Mouse (Mus musculus) left cerebral cortex, adult 11 months (tissue): ENCODE results near the gene Them5.

Source experiments
- DNase-seq: peaks from one replicate; pipeline ENCODE4 v3.0.0; 2022; ENCODE audit warnings: low spot score

Them5 gene

DNA sequence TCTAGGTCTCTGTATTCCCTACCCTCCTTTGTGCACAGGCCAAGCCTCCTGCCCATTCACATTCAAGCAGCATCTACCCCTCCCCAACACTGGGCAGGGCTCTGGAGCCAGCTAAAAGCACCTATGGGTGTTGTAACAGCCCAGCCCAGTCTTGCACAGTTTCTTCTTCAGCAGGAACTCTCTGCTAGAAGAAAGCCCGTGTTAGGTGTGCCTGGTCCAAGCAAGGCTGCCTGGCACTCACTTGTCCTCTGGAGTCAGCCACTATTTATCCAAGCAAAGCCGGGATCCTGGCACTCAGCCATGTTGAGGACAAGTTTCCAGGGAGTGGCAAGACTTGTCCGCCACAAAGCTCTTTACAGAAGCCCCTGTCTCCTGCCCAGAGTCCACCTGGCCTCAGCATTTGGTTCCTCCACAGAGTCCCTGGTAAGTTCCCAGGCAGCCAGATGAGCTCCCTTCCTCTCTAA, at the start of gene Them5:
Gene Them5, plus strand, starts transcription at position 141 of the 464 bp plus-strand sequence.
- DNase-seq = no peak

GRCm38 (mm10) chr3:94305457-94305856, 36.4 kb upstream of the Them5 start:
- DNase-seq = no peak

DNA sequence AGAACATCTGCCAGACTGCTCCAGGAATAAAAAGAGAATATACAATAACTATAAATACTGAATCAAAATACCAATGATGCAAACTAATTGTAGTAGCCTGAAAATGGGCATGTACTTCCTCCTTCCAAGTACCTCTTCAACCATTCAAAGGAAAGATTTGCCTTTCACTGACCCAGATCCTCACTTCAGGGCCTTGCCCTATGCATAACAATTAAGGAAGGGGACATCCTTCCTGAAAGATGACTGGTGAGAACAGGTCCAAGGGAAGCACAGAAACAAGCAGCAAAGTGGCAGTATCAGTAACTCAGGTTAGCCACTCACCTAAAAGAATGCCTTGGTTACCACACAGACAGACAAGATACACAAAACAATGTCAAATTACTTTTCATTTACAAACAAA, 34.9 kb upstream of the Them5 start:
- no peak for DNase-seq

DNA sequence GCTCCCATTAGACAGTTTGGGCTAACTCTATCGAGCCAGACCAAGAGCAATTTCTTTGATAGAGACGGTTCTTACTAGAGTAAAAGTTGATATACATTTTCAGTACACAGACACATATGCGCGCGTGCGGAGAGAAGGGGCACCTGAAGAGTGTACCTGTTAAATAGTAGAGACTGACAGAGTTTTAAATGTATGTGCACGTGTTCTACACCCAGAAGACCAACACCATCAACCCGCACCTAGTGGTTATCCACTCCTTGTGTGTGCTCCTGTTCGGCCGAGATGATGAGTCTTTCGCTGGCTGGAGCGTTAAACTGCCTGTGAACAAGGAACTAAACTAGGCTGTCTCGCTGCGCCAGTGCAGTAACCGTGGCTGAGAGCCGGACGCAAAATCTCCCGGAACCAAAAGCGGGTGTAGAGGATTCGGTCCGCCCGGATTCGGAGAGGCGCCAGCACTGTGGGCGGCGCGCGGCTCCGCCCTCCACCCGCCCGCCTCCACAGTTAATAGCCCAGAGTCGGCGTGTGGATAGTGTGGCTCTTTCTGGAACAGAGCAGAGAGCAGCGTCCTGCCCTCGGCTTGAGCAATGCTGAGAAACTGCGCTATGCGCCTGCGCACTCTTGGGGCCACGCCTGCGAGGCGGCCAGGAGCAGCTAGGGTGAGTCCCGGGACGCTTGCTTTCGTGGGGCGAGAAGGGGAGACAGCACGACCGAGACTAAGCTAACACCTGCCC, 32.1 kb upstream of the Them5 start, which contains the start of gene Them4:
Gene Them4, plus strand, starts transcription at position 457 of the 731 bp plus-strand sequence.
- peak; percentile 83 for DNase-seq

DNA sequence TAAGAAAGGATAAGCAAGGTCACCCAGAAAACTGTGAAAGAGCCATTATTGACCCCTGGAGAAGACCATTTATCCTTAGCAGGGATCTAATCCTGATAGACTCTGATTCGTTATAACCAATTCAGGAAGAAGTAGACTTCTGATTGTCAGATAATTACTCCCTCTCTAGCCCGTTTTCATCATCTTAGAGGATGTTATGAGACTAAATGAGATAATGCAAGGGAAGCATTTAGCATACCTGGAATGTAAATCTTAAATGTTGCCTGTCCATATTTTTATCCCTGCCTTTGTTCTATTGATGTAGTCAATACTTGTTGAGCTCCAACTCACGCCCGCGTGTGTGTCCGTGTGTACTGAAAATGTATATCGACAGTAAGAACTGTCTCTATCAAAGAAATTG, 31.4 kb upstream of the Them5 start:
- DNase-seq = no peak

DNA sequence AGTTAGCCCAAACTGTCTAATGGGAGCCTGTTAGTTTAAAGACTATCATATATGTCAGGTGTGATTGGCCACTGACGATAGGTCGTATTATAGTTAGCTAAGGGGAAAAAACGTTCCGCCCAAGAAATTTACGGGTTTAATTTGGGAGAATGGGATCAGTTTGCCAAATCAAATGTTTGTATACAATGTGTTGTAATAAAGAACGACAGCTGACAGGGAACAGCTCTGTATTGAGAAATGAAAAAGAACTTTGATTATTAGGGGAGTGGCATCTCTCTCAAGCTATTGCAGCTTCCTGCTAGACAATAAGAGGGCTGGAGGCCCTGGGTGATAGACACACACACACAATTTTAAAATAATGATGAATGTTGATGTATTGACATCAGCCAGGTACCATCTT, 31.0 kb upstream of the Them5 start:
- DNase-seq = no peak

DNA sequence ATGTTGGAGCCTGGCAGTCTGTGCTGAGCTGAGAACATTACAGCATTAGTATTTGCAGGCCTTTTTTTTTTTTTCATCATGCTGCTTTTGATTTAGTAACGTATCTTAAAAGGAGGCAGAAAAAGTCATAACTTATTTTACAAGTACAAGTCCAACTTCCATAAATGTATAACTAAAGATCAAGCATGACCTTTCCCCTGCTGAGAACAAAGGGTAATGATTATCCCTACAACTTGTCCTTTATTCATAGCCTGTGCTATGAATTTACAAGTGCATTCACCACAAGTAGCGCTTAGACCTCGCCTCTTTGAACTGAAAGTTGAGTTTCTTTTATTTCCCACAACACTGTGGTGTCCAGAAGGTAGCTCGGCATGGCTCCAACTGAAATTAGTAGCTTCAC, 30.5 kb upstream of the Them5 start:
- DNase-seq = no peak

DNA sequence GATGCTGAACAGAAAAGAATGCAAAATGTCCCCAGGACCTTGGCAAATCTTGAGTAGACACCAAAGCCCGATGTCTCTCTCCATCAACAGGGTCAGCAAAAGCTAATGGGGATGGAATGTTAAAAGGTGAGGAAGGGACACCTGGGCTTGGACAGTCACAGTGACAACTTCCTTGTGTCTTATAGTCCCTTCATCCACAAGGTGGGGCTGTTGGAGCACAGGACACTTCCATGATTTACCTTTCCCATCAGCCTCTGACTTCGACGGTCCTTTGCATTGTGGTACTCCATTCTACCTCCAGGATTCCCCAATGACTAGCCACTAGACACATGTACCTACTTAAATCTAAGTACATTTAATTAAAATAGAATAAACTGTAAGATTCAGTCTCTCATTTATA, 13.2 kb upstream of the Them5 start:
- DNase-seq = no peak

DNA sequence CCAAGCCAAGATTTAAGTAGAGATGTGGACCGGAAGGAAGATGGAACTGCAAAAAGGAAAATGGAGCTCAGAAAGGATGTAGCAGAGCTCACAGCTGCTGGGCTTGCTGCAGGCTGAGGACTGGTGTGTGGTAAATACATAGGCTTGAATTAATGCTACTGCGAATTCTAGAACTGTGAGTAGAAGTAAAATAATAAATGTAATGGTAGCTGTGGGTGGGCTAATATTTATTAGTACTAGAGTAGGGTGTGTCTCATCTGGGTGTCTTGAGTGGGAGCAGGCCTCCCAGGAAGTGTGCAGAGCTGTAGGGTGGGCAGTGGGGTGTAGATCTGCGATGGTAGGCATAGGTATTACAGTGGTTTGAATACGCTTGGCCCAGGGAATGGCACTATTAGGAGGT, 7.5 kb upstream of the Them5 start:
- no peak for DNase-seq

- no peak for DNase-seq
Observed at GRCm38 (mm10) chr3:94338522-94338921, 3.4 kb upstream of the Them5 start.

DNA sequence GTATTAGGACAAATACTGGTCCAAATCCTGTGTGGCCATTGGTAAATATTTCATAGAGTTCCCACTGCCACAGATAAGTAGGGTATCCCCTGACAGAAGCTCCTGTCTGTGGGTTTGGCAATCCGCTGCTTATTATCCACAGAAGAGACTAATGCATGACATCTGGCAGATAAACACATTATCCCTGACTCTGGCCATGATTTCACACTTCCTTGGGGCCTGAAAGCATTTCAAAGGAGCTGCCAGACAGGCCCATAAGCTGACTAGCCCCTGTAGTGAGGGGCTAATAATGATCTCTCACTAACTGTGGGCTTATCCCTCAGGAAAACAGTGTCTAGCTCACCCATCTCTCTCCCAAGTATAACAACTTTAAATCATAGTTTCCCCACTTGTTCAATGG, 653 bp downstream of the Them5 start:
- no peak for DNase-seq

DNA sequence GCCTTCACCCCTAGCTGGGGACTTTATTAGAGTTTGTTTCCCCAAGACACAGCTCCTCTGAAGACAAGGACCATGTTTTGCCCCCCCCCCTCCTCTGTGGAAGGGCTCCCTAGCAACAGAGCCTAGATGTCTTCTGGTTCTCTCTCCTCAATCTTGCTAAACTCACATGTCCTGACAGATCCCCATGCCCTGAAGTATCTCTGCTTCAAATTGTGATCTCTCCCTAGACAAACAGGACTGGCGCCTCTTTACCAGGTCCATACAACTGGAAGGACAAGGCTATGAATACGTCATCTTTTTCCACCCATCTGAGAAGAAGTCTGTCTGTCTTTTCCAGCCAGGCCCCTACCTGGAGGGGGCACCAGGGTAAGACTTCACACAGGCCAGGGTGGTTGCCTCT, 2.3 kb downstream of the Them5 start:
- DNase-seq = no peak

DNA sequence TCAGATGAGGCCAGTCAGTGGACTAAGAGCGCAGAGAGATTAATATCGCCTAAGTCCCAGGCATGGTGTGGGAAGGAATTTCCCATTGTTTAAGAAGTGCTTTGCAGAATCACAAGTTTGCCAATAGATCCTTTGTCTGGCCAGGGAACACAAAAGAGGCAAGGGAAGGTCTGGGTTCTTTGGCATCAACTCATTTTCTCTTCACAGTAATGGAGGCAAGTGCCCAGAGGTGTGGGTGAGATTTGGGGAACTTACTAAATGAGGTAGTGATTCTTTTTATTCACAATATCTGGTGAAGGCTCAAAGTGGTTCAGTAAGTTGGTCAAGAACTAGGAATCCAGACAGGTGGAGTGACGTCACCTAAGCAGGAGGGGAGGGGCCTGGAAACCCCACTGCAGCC, 3.0 kb downstream of the Them5 start:
- DNase-seq = no peak

GRCm38 (mm10) chr3:94348146-94348545, 6.2 kb downstream of the Them5 start:
- DNase-seq = no peak

- no peak for DNase-seq
Observed at GRCm38 (mm10) chr3:94360812-94361211, 18.9 kb downstream of the Them5 start.

- DNase-seq = no peak
Observed at GRCm38 (mm10) chr3:94362138-94362537, 20.2 kb downstream of the Them5 start, which contains the start of gene C2cd4d. Gene C2cd4d (plus strand): TSS chr3:94362438.

- DNase-seq = no peak
Observed at GRCm38 (mm10) chr3:94363291-94364153, 21.6 kb downstream of the Them5 start.

DNA sequence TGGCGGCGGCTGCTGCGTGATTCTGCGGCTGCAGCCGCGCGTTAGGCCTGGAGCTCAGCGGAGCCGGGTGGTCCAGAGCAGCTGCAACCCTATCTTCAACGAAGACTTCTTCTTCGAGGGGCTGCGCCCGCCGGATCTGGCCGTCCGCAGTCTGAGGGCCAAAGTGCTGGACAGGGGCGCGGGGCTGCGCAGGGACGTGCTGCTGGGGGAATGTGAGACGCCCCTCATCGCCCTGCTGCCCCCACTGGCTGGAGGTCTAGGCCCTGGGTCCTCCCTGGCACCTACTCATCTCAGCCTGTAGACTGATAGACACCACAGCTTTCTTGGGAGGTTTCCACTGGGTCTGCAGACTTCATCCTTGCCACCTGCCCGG, 22.2 kb downstream of the Them5 start:
- DNase-seq = no peak

DNA sequence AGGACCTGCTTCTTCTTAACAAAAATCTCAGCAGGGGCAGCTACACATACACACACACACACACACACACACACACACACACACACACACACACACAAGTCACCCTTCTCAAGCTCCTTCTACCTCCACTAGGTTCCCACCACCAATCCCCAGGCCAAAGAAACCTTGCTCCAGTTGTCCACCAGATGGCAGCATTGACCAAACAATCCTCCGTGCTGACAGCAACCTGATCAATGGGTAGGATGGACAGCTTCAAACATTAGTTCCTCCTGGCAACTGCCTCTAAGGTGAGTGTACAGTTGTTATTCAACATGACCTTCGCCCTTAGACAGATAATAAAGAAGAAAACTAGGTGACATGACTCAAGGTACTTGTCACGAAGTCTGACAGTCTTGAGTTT, 24.9 kb downstream of the Them5 start:
- DNase-seq = peak; percentile 55

DNA sequence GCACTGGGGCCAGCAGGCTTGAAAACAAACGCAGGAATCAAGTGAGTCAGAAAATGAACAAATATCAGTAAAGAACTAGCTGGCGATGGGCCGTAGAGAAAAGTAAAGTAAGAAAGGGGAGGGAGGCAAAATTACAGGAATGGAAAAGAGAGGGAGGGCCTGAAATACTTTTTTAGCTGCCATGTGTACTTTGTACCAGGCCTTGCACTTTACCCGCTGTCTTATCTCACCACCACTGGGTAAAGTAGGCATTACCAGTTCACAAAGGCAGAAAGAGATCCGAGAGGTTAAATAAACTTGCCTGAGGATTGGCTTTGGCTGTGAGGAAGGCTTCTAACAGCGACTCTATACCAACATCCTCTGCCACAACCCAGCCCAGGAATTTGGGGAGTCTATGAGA, 25.6 kb downstream of the Them5 start:
- DNase-seq = no peak

DNA sequence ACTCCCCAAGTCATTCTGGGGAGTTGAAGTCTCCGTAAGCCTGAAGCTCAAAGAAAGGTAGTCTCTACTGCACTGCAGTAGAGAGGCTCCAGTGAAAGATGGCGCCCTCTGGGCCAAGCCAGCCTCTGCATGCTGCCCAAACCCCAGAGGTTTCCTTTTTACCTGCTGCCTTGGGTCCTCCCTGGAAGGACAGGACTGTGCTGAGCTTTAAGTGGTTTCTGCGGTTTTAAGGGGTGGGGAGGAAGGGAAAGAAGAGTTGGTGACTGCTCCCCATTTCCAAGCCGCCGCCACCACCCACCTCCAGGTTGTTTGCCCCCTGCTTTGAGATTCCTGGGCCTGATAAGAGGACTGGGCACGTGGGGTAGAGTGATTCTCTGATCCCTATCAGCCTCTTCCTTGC, 26.7 kb downstream of the Them5 start:
- DNase-seq = no peak

DNA sequence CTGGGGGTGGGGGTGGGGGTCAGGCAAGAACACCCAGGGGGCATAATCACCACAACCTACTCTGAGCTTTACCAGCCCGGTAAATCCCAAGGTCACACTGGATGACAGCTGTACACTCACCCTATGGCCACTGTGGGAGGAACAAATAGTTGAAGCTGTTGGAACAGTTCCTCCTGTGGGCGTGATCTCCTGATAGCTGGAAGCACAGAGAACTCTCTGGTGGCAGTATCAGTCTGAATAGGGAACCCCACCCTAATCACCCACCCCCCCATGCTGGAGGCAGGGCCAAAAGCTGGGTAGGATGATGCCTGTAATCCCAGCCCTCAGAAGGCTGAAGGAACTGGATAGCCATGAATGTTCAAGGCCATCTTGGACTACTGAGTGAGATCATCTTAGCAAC, 27.8 kb downstream of the Them5 start:
- DNase-seq = no peak

DNA sequence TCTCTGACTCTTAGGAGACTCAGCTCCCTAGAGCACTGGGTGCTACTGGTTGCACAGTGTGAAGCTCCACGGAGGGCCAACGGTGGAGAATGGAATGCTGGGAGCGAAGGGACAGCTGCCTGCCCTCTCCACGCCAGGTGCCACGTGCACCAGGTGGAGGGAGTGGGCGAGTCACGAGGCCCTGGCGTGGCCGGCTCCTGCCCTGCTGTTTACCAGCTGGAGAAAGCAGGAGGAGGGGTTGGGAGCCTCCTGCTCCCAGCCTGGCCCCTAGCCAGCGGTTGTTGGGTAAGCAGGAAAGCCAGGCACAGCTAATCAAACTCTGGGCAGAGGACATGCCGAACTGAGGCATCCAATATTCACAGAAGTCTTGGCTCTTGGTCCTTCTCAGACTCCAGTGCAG, 29.7 kb downstream of the Them5 start:
- DNase-seq = no peak
